Mouse (Mus musculus) hindbrain, embryonic 16.5 days (tissue): ENCODE measurements around the gene Vwa2. TPM values are rescaled to one million over a fixed set of nuclear protein-coding genes. Genes with fewer than 3 reads are reported as not detected.

Experiments used
- ATAC-seq: fragments of 200-750 bp; cut with Nextera tagmentation; 2 replicates; pipeline ENCODE4 v1.8.0; 2017; ENCODE audit warnings: moderate TSS enrichment, moderate library complexity
- H3K27ac ChIP-seq: fragments of 300-500 bp; sonication (generic); 2 replicates; pipeline ENCODE4 v1.5.1; 2014; ENCODE audit warnings: low read depth, mild to moderate bottlenecking, control low read depth, low read length, moderate library complexity
- H3K27me3 ChIP-seq: fragments of 300-500 bp; sonication (generic); replicated peaks from 2 replicates; pipeline ENCODE4 v1.6.1; 2014; ENCODE audit warnings: low read length; ENCODE audit not compliant: control insufficient read depth, insufficient read depth
- H3K36me3 ChIP-seq: fragments of 300-500 bp; sonication (generic); 2 replicates; pipeline ENCODE4 v1.6.1; 2014; ENCODE audit warnings: mild to moderate bottlenecking, low read length, moderate library complexity, mixed read lengths; ENCODE audit not compliant: control insufficient read depth, insufficient read depth
- H3K4me1 ChIP-seq: fragments of 300-500 bp; sonication (generic); 2 replicates; pipeline ENCODE4 v1.6.1; 2014; ENCODE audit warnings: low read depth, low read length; ENCODE audit not compliant: control insufficient read depth, insufficient read depth
- H3K4me2 ChIP-seq: fragments of 300-500 bp; sonication (generic); 2 replicates; pipeline ENCODE4 v1.6.1; 2014; ENCODE audit warnings: mild to moderate bottlenecking, low read length, control low read depth, moderate library complexity
- H3K4me3 ChIP-seq: fragments of 300-500 bp; sonication (generic); 2 replicates; pipeline ENCODE4 v1.5.1; 2014; ENCODE audit warnings: mild to moderate bottlenecking, low read length, control low read depth, moderate library complexity
- H3K9ac ChIP-seq: fragments of 300-500 bp; sonication (generic); 2 replicates; pipeline ENCODE4 v1.6.1; 2014; ENCODE audit warnings: low read depth, mild to moderate bottlenecking, control low read depth, low read length, moderate library complexity
- H3K9me3 ChIP-seq: fragments of 300-500 bp; sonication (generic); 2 replicates; pipeline ENCODE4 v1.6.1; 2014; ENCODE audit warnings: mild to moderate bottlenecking, low read length, moderate library complexity; ENCODE audit not compliant: control insufficient read depth
- WGBS: fragments of 180-500 bp; shearing (Covaris S2); extraction: QIAGEN DNeasy Blood & Tissue Kit; methylation state at CpG from one replicate; pipeline ENCODE4 v1.1.7; 2014; 5-methylcytosine and 5-hydroxymethylcytosine counted together
- polyA plus RNA-seq: library from polyadenylated mRNA; unstranded; fragments of >200 nt; fragmentation: Nextera tagmentation; extraction: Ambion mirVana; gene quantifications from 2 replicates; pipeline ENCODE4 v1.2.1, GENCODE M21; 2015

Vwa2 gene
- polyA plus RNA-seq: 0.66 and 0.75 TPM in 2 replicates

DNA sequence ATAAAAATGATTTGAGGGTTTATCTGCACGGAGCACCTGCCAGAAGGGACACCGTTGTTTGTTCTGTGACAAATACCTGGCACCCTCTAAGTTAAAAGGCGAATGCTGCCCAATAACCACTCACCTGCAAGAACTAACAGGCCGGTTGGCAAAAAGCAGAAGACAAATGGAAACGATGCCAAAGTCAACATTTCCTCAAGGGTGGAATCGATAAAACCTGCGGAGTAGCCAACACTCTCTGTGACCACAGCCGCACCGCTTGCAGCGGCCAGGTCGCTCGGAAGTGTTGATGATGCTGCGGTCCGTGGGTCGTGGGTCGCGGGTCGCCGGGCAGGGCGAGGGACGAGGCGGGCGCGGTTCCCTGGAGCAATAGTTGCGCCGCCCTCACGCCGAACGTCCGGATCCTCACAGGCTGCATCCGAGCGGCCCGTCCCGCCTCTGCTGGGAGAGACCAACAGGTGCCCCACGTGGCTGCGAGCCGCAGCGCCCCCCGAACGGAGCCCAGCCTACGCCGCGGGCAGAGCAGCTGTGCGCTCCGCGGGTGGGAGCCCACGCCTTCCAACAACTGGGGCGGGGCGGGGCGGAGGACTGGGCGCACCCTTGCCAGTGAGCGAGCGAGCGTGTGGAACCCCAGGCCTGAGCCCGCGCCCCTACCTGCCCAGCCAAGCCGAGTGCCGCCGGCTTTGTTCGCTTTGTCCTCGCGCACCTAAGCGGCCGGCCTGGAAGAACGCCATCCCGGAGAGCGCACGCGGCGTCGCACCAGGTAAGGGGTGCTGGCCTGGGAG lies at the start of gene Vwa2:
Vwa2 (plus strand) TSS at position 434 of the 785 bp plus-strand sequence.
- WGBS: 2% methylated on average over 63 of the region's 71 CpGs
- Histone ChIP-seq H3K4me1 (peaks cover 16% of the 10 kb centered on the region), H3K4me2 (peak within 1 kb of the TSS; percentile 96), H3K27me3 (peaks cover 39% of the 10 kb centered on the region), H3K27ac (no peak within 1 kb of the TSS), H3K36me3 (no peaks in the 10 kb centered on the region), H3K9me3 (no peaks in the 10 kb centered on the region), H3K9ac (peak within 1 kb of the TSS; percentile 54), H3K4me3 (peak within 1 kb of the TSS; percentile 54)
- no peak for ATAC-seq

DNA sequence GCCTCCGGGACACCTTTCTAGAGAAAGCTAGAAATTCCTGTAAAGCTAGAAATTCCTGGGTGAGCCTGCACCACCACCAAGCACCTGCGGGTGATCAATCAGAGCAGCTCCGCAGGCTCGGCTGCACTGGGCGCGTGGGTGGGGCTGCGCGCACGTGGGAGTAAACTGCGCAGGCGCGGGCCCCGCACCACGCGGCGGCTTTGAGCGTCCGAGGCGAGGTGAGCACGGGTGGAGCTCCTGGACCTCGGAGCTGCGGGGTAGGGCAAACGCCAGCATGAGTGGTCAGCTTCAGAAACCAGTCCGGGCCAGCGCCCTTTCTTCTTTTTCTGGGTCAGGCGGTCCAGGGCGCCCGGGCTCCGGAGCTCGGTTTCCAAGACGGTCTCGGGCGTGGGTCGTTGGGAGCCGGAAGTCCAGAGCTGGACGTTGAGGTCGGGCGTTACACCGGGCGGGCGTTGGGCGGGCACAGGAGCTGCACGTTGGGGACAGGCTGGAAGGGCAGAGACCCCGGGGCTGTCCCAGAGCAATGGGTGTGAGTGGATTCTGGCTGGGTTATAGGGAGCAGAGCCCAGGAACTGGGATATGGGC lies 47.9 kb upstream of the Vwa2 start, which contains the start of gene Tdrd1:
Tdrd1 (plus strand) TSS at position 163 of the 585 bp plus-strand sequence.
- no peak within 1 kb of the TSS for H3K27ac ChIP-seq
- H3K27me3 ChIP-seq: no peaks in the 10 kb centered on the region
- H3K4me3 ChIP-seq: peak within 1 kb of the TSS; percentile 20; the same call in 1 of the 2 replicates
- ATAC-seq: no peak
- no peaks in the 10 kb centered on the region for H3K9me3 ChIP-seq
- H3K4me1 ChIP-seq: peaks cover 3% of the 10 kb centered on the region
- no peak within 1 kb of the TSS for H3K9ac ChIP-seq
- 60% methylated on average over 44 of the region's 44 CpGs for WGBS
- peak within 1 kb of the TSS; percentile 47 for H3K4me2 ChIP-seq
- H3K36me3 ChIP-seq: no peaks in the 10 kb centered on the region

GRCm38 (mm10) chr19:56828305-56828704 lies 45.7 kb upstream of the Vwa2 start:
- H3K4me2 ChIP-seq: no peak overlapping the region
- H3K36me3 ChIP-seq: no peaks in the 10 kb centered on the region
- no peak overlapping the region for H3K9ac ChIP-seq
- H3K27me3 ChIP-seq: no peaks in the 10 kb centered on the region
- H3K4me1 ChIP-seq: no peaks in the 10 kb centered on the region
- H3K4me3 ChIP-seq: no peak overlapping the region
- ATAC-seq: no peak
- 84% methylated on average over 11 of the region's 11 CpGs for WGBS
- no peaks in the 10 kb centered on the region for H3K9me3 ChIP-seq
- H3K27ac ChIP-seq: no peak overlapping the region

GRCm38 (mm10) chr19:56829267-56829666 lies 44.8 kb upstream of the Vwa2 start:
- Histone ChIP-seq H3K4me1 (no peaks in the 10 kb centered on the region), H3K9me3 (no peaks in the 10 kb centered on the region), H3K27ac (no peak overlapping the region), H3K4me3 (no peak overlapping the region), H3K4me2 (no peak overlapping the region), H3K9ac (no peak overlapping the region), H3K27me3 (no peaks in the 10 kb centered on the region), H3K36me3 (no peaks in the 10 kb centered on the region)
- no peak for ATAC-seq
- WGBS: 89% methylated on average over 9 of the region's 9 CpGs

- WGBS: 85% methylated on average over 4 of the region's 4 CpGs
- Histone ChIP-seq H3K27ac (no peak overlapping the region), H3K4me1 (no peaks in the 10 kb centered on the region), H3K27me3 (no peaks in the 10 kb centered on the region), H3K9ac (no peak overlapping the region), H3K36me3 (no peaks in the 10 kb centered on the region), H3K4me3 (no peak overlapping the region), H3K9me3 (no peaks in the 10 kb centered on the region), H3K4me2 (no peak overlapping the region)
- no peak for ATAC-seq
Measured at GRCm38 (mm10) chr19:56830163-56830562, 43.9 kb upstream of the Vwa2 start.

GRCm38 (mm10) chr19:56835340-56835739 lies 38.7 kb upstream of the Vwa2 start:
- H3K27me3 ChIP-seq: no peaks in the 10 kb centered on the region
- 39% methylated on average over 9 of the region's 9 CpGs for WGBS
- H3K9me3 ChIP-seq: no peaks in the 10 kb centered on the region
- ATAC-seq: no peak
- H3K36me3 ChIP-seq: no peaks in the 10 kb centered on the region
- H3K27ac ChIP-seq: no peak overlapping the region
- no peaks in the 10 kb centered on the region for H3K4me1 ChIP-seq
- H3K4me3 ChIP-seq: no peak overlapping the region
- no peak overlapping the region for H3K9ac ChIP-seq
- no peak overlapping the region for H3K4me2 ChIP-seq

DNA sequence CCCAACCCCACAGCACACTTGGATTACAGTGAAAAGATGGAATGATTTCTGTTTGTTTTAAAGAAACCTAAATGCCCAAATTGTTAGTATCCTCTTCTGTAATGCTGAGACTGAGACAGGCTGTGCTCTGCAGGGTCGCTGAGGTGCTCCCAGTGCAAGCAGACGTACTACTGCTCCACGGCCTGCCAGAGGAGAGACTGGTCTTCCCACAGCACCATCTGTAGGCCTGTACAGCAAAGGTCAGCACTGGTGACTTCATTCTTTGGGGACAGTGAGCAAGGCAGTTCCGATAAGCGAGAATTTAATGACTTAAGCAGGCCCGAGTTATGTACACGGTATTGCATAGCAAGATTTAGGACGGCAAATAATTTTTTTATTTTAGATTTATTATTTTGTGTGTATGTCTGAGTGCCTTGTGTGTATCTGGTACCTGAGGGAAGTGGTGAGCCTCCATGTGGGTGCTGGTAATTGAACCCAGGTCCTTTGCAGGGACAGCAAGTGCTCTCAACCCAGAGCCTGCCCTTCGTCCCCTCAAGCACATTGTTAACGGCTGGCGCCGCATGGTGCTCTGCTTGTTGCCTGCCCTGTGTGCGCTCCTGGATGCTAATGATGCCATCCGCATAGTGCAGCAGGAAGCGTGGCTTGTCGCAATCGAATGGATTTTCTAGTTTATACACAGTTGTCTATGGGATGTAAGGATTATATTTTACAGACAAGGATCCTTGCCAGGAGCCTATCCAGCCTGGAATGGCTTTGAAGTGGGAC lies 34.9 kb upstream of the Vwa2 start:
- no peak for ATAC-seq
- WGBS: 60% methylated on average over 17 of the region's 17 CpGs
- H3K27ac ChIP-seq: no peak overlapping the region
- no peaks in the 10 kb centered on the region for H3K9me3 ChIP-seq
- H3K9ac ChIP-seq: no peak overlapping the region
- no peaks in the 10 kb centered on the region for H3K4me1 ChIP-seq
- H3K4me3 ChIP-seq: no peak overlapping the region
- H3K36me3 ChIP-seq: no peaks in the 10 kb centered on the region
- no peaks in the 10 kb centered on the region for H3K27me3 ChIP-seq
- H3K4me2 ChIP-seq: no peak overlapping the region

- Histone ChIP-seq H3K9me3 (peaks cover 7% of the 10 kb centered on the region; the same call in 1 of the 2 replicates), H3K4me3 (no peak overlapping the region), H3K36me3 (no peaks in the 10 kb centered on the region), H3K27ac (no peak overlapping the region), H3K4me1 (no peaks in the 10 kb centered on the region), H3K27me3 (no peaks in the 10 kb centered on the region), H3K4me2 (no peak overlapping the region), H3K9ac (no peak overlapping the region)
- ATAC-seq: no peak
- WGBS: 71% methylated on average over 12 of the region's 12 CpGs
Measured at GRCm38 (mm10) chr19:56842974-56843373, 31.1 kb upstream of the Vwa2 start.

DNA sequence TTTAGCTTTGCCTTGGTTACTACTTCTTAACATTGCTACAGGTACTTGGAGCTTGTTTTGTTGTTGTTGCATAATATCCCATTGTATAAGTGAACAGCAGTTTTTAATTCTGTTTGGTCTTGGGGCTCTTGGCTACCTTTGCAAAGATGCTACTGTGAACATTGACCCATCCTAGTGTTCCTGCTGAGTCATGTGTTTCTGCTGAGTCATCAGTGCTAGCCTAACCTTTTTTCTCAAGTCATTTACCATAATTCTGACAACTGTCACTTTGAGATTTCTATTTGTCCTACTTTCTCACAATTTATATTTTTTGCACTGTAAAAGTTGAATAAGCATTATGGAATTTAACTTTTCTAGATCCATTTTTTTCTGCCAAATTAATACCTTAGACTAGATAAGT lies 21.5 kb upstream of the Vwa2 start:
- no peak for ATAC-seq

More for the DNA sequence above, 21.5 kb upstream of the Vwa2 start:
- Histone ChIP-seq H3K36me3 (no peaks in the 10 kb centered on the region), H3K4me2 (no peak overlapping the region), H3K27me3 (no peaks in the 10 kb centered on the region), H3K9ac (no peak overlapping the region), H3K4me1 (no peaks in the 10 kb centered on the region), H3K4me3 (no peak overlapping the region), H3K27ac (no peak overlapping the region), H3K9me3 (no peaks in the 10 kb centered on the region)
